Mouse (Mus musculus) adrenal gland, postnatal 10 days (tissue): ENCODE data around the gene Robo1. TPM values are rescaled to one million over a fixed set of nuclear protein-coding genes. Genes with fewer than 3 reads are reported as not detected.

Source experiments
- DNase-seq: peaks from one replicate; pipeline ENCODE4 v3.0.0; 2021; ENCODE audit warnings: mixed read lengths
- total RNA-seq, 2 experiments: library from RNA; stranded (reverse); gene quantifications; 2 replicates each; pipeline ENCODE4 v1.2.3; 2021

The Robo1 gene
- total RNA-seq, 2 experiments from 2014 or later = 67.1 to 70.5 TPM

GRCm38 (mm10) chr16:72737154-72737553 is 429.0 kb downstream of the Robo1 start:
- peak; percentile 74 for DNase-seq

GRCm38 (mm10) chr16:72740218-72740617 is 432.1 kb downstream of the Robo1 start:
- no peak for DNase-seq

GRCm38 (mm10) chr16:72747696-72748095 is 439.6 kb downstream of the Robo1 start:
- no peak for DNase-seq

- DNase-seq = no peak
Measured at GRCm38 (mm10) chr16:72765128-72765913, 457.2 kb downstream of the Robo1 start.

- DNase-seq = no peak
Measured at GRCm38 (mm10) chr16:72769214-72769834, 461.2 kb downstream of the Robo1 start.

- no peak for DNase-seq
Measured at GRCm38 (mm10) chr16:72772348-72772747, 464.2 kb downstream of the Robo1 start.

- DNase-seq = no peak
Measured at GRCm38 (mm10) chr16:72773034-72773433, 464.9 kb downstream of the Robo1 start.

GRCm38 (mm10) chr16:72778520-72778919 is 470.4 kb downstream of the Robo1 start:
- no peak for DNase-seq

GRCm38 (mm10) chr16:72782171-72782570 is 474.1 kb downstream of the Robo1 start:
- DNase-seq = no peak

- no peak for DNase-seq
Measured at GRCm38 (mm10) chr16:72786079-72786478, 478.0 kb downstream of the Robo1 start.

- no peak for DNase-seq
Measured at GRCm38 (mm10) chr16:72786636-72787035, 478.5 kb downstream of the Robo1 start.

GRCm38 (mm10) chr16:72788017-72788416 is 479.9 kb downstream of the Robo1 start:
- DNase-seq = no peak

GRCm38 (mm10) chr16:72791181-72791705 is 483.1 kb downstream of the Robo1 start:
- DNase-seq = no peak

GRCm38 (mm10) chr16:72794692-72795378 is 486.7 kb downstream of the Robo1 start:
- no peak for DNase-seq

- DNase-seq = no peak
Measured at GRCm38 (mm10) chr16:72795379-72795712, 487.2 kb downstream of the Robo1 start.

- DNase-seq = no peak
Measured at GRCm38 (mm10) chr16:72798405-72798949, 490.4 kb downstream of the Robo1 start.

GRCm38 (mm10) chr16:72800121-72800749 is 492.1 kb downstream of the Robo1 start:
- DNase-seq = no peak

- DNase-seq = no peak
Measured at GRCm38 (mm10) chr16:72800788-72801187, 492.7 kb downstream of the Robo1 start.

- peak; percentile 28 for DNase-seq
Measured at GRCm38 (mm10) chr16:72808351-72808750, 500.2 kb downstream of the Robo1 start.

- no peak for DNase-seq
Measured at GRCm38 (mm10) chr16:72810942-72811341, 502.8 kb downstream of the Robo1 start.

- no peak for DNase-seq
Measured at GRCm38 (mm10) chr16:72811494-72811893, 503.4 kb downstream of the Robo1 start.

GRCm38 (mm10) chr16:72811908-72812307 is 503.8 kb downstream of the Robo1 start:
- DNase-seq = no peak
